Mouse (Mus musculus) liver, postnatal 0 days (tissue): ENCODE data around the gene Gm8334. TPM values are rescaled to one million over a fixed set of nuclear protein-coding genes. Genes with fewer than 3 reads are reported as not detected.
"Not testable (repeated sequence)": the region's sequence is repeated elsewhere in the genome, so short reads cannot be mapped to it uniquely, and the experiment has no call there.

Source experiments
- ATAC-seq: fragments of 200-750 bp; cut with Nextera tagmentation; 2 replicates; pipeline ENCODE4 v1.8.0; 2017; ENCODE audit warnings: mild to moderate bottlenecking, moderate library complexity
- DNase-seq: peaks from one replicate; pipeline ENCODE4 v3.0.0-alpha.2; 2016
- H3K27ac ChIP-seq: fragments of 300-500 bp; sonication (generic); 2 replicates; pipeline ENCODE4 v1.5.1; 2014; ENCODE audit warnings: antibody characterized with exemption, moderate library complexity, mild to moderate bottlenecking, low read depth
- H3K27me3 ChIP-seq: fragments of 300-500 bp; sonication (generic); 2 replicates; pipeline ENCODE4 v1.6.1; 2014; ENCODE audit warnings: low read length, control low read depth, mixed read lengths; ENCODE audit not compliant: insufficient read depth
- H3K36me3 ChIP-seq: fragments of 300-500 bp; sonication (generic); replicated peaks from 2 replicates; pipeline ENCODE4 v1.6.1; 2014; ENCODE audit warnings: mild to moderate bottlenecking, control low read depth, low read length, moderate library complexity, mixed read lengths; ENCODE audit not compliant: insufficient read depth
- H3K4me1 ChIP-seq: fragments of 300-500 bp; sonication (generic); 2 replicates; pipeline ENCODE4 v1.6.1; 2014; ENCODE audit warnings: antibody characterized with exemption, mild to moderate bottlenecking, control low read depth; ENCODE audit not compliant: insufficient read depth
- H3K4me2 ChIP-seq: fragments of 300-500 bp; sonication (generic); 2 replicates; pipeline ENCODE4 v1.6.1; 2014; ENCODE audit warnings: low read depth, mild to moderate bottlenecking, low read length, moderate library complexity, mixed read lengths
- H3K4me3 ChIP-seq: fragments of 300-500 bp; sonication (generic); 2 replicates; pipeline ENCODE4 v1.5.1; 2014; ENCODE audit warnings: low read depth, low read length
- H3K9ac ChIP-seq: fragments of 300-500 bp; sonication (generic); replicated peaks from 2 replicates; pipeline ENCODE4 v1.6.1; 2014; ENCODE audit warnings: mild to moderate bottlenecking, moderate library complexity
- H3K9me3 ChIP-seq: fragments of 300-500 bp; sonication (generic); 2 replicates; pipeline ENCODE4 v1.6.1; 2016; ENCODE audit warnings: mild to moderate bottlenecking, control low read depth, low read length, mixed read lengths
- WGBS: fragments of 180-500 bp; shearing (Covaris S2); extraction: QIAGEN DNeasy Blood & Tissue Kit; methylation state at CpG from one replicate; pipeline ENCODE4 v1.1.7; 2014; ENCODE audit not compliant: insufficient replicate concordance; 5-methylcytosine and 5-hydroxymethylcytosine counted together
- polyA plus RNA-seq: library from polyadenylated mRNA; unstranded; fragments of >200 nt; fragmentation: Nextera tagmentation; extraction: Ambion mirVana; gene quantifications from 2 replicates; pipeline ENCODE4 v1.2.1, GENCODE M21; 2015

Gm8334 gene
- polyA plus RNA-seq = not detected in 2 replicates

DNA sequence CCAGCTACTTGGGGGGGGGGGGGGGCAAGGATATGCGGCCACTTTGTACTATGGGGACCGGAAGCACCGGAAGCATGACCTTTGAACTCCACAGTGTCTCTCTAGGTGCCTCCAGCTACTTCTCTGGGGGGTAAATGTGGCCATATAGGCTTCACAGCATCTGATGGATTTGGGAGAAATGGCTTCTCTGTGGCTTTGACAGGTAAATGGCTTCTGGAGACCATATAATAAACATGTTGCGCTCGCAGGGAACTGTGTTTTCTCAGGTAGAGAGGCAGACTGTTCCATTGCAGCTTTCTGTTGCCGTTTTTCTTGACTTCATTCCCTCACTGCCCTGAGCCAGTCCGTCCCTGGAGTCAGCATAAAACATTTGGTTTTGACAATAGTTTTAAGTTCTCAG is at the start of gene Gm8334:
TSS of gene Gm8334 (minus strand) at position 101 of the 400 bp plus-strand sequence.
- not testable (repeated sequence) for H3K4me2 ChIP-seq, H3K4me1 ChIP-seq, H3K27ac ChIP-seq, H3K27me3 ChIP-seq, DNase-seq, ATAC-seq, H3K9me3 ChIP-seq, H3K9ac ChIP-seq, H3K4me3 ChIP-seq, H3K36me3 ChIP-seq
- 82% methylated on average over 3 of the region's 7 CpGs for WGBS

DNA sequence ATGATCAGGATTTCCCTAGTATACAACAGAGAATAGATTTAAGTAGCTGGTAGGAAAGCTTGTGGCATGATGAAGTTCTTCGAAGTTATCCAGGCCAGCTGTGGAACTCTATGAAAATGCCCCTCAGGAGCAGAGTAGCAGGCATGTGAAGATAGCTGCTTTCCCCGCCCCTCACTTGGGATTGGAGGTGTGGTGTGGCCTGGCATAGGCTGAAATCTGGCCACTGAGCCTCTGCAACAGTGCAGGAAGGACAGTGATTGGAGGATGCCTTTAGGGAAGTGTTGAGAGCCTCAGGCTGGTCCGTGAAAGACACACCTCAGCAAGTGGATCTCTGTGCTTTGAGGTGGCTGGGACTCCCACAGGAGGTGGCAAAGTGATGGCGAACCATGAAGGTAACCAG is 48.3 kb upstream of the Gm8334 start, which contains the start of gene Gm15127:
TSS of gene Gm15127 (plus strand) at position 301 of the 400 bp plus-strand sequence.
- WGBS = 83% methylated on average over 1 of the region's 4 CpGs
- H3K9ac ChIP-seq, H3K36me3 ChIP-seq, DNase-seq, H3K4me1 ChIP-seq, H3K27me3 ChIP-seq, H3K9me3 ChIP-seq, H3K4me3 ChIP-seq, H3K27ac ChIP-seq, H3K4me2 ChIP-seq, ATAC-seq: not testable (repeated sequence)

Other genes with a start within 250 kb of the Gm8334 start
- gene Gm15114, start 126.2 kb downstream of the Gm8334 start, polyA plus RNA-seq = not detected in 2 replicates
- gene Gm15127, start 48.4 kb upstream of the Gm8334 start, polyA plus RNA-seq = not detected in 2 replicates
- not detected in 2 replicates for gene Luzp4, start 242.5 kb upstream of the Gm8334 start, polyA plus RNA-seq